Mouse (Mus musculus) embryo, embryonic 11.5 days (tissue): ENCODE results near the gene Gramd2.

Source experiments
- DNase-seq: peaks from one replicate; pipeline ENCODE4 v3.0.0-alpha.2; 2012; ENCODE audit warnings: low read depth, low spot score

Gene Gramd2

DNA sequence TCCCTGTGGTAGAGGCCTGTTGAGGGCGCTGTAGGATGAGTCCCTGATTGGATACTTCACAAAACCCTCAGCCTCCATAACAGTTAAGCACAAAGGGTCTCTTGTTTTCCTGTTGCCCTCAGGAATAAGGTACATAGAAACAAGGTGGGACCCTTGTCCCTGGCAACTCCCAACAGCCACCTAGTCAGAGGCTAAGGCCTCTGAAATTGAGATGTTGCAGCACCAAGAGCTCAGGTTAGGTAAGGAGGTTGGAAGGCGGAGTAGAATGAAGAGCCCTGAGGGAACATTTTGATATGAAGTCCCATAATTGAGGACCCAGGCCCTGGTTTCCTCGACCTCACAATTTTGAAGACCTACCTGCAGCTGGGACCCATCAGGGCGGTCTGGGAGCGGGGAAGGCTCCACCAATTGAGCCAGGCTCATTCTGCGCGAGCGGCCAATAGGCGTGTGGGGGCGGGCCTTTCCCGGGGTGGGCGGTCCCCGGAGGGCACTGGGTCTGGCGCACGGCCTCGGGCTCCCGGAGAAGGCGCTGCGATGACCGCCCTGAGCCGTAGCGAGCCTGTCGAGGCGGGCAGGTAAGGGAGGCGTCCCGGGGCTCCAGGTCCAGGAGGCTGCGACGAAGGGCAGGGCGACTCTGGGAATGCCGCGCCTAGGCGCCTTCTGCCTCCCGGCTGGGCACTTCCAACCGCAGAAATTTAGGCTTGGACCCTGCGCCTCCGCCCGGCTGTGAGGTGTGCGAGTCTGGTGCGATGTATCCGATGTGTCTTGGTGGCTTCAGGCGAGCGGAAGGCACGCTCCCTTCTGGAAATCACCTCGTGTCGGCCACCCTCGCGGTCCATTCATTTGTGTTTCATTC is at the start of gene Gramd2:
TSS of gene Gramd2 (plus strand) at position 467 of the 856 bp plus-strand sequence.
- DNase-seq: peak; percentile 72

DNA sequence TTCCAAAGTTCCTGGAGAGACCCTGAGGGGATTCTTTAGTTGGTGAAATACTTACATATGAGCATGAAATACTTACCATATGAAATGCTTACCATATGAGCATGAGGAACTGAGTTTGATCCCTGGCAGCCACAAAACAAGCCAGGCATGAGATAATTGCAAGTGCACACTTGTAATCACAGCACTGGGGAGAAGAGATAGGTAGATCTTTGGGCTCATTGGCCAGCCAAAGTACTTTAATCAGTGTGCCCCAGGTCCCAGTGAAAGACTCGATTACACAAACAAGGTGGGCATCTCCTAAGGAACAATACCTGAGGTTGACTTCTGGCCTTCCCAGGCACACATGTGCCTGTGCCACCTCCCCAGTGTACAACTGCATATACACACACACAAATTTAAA is 41.6 kb upstream of the Gramd2 start:
- DNase-seq: no peak

DNA sequence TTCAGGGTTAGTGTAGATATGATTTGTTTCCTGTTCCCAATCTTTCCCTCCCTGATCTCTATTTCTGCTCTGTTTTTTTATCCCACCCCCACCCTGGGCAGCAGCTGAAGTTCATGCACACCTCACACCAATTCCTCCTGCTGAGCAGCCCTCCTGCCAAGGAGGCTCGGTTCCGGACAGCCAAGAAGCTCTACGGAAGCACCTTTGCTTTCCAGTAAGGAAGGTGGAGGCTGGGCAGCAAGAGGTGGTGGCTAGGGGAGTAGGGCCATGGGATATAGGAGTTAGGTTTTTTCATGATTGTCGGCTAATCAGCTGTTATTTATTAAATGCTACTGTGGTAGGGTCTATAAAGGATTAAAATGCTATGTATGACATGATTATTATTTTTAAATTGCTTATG is 40.0 kb upstream of the Gramd2 start:
- DNase-seq: no peak

DNA sequence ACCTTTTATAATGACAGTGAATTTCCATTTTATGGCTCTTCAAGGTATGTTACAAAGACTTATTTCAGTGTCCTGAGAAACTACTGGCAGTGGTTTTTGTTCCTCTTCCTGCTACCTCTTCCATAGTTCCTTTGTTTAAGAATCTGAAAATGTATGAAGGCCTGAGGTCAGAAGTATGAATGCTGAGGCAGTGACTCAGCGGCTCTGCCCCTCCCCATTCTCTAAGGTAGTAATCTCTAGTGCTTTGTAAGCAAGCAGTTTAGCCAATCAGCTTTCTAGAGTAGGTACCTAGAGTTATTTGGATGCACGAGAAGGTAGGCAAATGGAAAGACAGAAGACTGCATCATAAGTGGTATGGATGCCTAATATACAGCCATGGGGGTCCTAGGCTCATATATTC is 38.6 kb upstream of the Gramd2 start:
- no peak for DNase-seq

DNA sequence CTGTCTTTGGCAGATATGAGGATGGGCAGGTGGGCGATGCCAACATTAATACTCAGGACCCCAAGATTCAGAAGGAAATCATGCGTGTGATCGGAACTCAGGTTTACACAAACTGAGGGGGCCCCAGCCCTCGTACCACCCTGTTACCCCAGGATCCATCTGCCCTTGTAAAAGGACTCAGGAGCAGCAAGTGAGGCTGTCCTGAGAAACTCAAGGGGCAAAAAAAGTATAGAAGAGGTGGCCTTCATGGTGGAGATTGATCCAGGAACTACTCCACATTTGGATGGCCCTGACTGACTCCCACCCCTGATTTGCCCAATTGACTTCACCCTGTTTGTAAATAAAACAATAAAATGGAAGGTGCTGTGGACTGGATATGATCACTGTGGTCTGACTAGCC is 30.0 kb upstream of the Gramd2 start:
- DNase-seq: no peak

DNA sequence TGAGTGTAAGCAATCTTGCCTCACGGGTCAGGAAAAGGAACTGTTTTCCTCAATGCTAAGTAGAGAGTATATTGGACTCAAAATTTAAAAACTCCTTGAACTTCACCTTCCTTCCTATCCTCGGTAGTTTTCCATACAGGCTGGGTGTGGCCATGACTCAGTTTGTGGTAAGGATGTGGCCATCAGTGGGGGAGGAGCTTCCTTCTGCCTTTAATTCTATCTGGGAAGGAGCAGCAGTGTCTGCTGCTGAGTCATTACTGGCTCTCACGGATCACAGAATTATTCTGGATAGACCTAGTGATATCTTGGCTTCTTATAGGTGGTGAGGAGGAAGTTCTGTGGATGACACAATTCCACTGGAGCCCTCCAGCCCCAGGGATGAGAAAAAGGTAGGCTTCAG is 26.6 kb upstream of the Gramd2 start:
- no peak for DNase-seq

DNA sequence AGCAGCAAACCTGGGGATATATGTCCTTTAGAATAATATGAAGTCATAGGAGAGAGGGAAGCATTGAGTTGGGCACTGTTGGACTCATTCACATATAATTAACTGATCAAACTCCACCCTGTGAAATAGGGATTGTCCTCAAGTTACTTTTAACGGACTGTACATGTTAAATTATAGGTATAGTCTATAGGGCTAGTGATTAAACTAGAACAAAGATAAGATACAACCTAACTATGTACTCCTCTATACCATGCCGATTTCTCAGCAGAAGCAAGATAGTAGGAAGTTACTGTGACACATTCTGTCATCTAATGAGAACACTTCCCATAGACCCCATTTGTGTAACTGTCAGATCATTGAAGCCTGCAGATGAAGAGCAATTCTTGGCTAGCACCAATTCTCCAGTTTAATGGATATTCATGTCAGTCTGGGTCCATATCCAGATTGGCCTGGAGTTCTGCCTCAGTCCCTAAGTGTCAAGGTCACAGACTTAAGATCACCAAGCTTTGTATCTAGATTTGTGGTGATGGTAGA is 25.4 kb upstream of the Gramd2 start:
- DNase-seq: no peak

DNA sequence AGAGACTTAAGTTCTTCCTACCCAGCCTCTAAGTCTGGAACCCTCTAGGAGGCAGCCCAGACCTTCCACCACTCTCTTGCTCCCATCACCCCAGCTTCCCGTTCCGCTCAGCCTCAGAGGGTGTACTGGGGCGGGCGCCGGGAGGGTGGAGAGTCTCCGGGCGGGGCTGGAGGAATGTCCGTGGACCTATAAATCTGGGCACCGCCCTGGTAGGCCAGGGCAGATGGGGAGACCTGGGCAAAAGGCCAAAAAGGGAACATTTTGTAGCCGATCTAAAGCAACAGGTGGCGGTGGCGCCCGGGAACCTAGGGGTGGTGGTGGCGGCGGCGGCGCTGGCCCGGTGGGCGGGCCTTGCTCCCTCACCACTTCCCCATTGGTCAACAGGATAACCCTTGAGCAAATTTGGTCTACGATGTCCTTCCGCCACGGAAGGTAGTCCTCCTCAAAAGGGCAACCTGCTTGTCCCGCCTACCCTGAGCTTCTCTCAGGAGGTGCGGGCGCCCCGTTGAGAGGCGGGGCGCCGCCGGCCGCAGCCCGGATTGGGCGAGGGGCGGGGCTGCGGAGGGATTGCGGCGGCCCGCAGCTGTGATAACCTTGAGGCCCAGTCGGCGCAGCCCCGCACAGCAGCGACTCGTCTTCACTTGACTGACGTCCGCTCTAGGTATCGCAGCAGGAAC is 23.8 kb upstream of the Gramd2 start, which contains the start of gene Pkm:
TSS of gene Pkm (plus strand) at position 411 of the 677 bp plus-strand sequence.
- DNase-seq: peak; percentile 98

DNA sequence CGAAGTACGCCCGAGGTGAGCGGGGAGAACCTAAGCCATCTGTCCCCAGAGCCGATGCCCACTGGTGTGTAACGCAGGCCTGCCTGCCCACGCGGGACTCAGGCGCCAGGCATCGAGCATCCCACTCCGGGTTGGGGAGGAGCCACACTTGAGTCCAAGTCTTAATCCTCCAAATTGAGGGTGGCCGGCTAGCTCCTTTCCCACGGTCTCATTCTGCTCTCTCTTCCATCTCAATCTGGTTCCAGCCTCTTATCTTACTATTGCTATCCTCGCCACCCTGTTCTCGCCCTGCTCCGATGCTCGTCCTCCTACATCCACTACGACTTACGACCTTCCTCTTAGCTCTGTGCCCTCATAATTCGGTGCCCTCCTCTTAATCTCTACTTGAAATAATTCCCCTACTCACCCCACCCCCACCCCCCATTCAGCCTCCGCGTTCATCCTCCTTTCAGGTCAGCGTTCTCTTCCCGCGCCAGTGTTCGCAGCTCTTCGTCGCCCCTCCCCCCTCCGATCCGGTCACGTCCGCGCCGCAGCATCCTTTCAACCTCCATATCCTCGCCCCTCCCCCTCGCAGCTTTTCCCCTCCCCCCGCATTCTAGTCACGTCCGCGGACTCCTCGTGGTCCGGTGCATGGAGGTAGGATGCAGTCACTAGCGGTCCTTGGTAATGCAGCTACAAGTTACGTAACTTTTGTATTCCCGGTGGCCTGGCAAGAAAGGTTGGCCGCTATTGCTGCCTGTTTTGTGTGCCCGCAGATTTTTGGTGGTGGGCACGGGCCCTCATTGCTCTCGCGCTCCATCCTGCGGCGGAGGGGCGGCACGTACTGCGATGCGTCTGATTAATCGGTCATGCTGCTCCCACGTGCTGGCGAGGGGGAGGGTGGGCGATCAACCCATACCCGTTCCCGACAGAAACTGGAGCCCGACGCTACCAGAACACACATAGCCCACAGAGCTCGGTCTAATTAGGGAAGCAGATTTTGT is 23.0 kb upstream of the Gramd2 start:
- DNase-seq: peak; percentile 90

DNA sequence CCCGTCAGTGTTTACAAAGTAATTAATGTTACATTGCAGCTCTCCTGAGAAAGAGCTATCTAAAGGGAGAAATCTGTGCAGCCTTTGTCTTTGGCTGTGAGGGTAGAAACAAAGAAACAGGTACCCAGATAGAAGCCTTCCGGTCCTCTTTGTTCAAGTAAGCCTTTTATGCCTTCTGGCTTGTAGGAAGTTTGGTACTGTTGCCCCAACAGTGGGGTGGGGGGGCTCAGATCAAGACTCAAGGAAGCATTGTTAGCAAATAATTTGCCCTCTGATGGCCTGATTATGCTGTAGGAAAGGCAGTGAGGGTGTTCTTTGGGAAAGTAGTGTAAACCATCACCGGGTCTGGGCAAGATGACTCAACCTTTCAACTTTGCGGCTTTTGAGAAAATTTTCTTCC is 21.8 kb upstream of the Gramd2 start:
- no peak for DNase-seq

DNA sequence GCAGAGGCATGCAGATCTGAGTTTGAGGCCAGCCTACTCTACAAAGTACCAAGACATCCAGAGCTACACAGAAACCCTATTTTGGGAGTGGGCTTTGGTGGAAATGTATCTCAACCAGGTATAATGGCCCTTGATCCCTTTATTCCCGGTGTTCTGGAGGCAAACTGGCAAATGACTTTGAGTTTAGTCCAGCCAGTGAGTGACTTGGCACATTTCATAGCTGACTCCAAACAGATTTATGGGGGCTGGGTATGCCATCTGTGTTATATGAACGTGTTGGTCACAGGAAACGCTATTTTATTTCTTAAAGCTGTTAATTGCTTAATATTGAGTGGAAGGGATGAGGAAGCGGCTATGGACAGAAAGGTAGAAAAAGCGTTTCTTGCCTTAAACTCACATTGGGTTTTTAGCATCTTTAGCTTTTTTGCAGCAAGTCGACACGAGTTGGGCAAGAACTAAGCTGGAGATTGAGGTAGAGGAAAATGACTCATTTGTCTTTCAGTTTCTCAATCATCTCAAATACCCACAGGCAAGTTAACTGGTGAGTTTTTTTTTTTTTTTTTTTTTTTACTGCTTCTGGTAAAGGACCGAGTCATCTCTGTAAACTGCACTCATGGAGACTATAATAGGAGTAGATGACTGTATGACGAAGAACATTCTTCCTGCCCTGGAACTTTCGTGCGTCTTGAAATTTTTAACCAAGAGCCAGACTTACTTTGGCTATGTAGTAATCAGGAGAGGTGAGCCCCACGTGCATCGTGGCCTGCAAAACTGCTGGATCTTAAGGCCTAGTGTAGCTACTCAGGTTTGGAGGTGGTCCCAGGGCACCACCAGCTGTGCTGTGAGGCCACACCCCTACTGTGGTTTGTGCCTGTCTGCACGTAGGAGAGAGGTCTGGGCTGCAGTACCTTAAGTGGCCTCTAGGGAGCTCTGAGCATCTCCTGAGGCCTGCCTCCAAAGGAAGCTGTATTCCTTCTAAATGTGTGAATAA is 20.6 kb upstream of the Gramd2 start:
- DNase-seq: peak; percentile 85

DNA sequence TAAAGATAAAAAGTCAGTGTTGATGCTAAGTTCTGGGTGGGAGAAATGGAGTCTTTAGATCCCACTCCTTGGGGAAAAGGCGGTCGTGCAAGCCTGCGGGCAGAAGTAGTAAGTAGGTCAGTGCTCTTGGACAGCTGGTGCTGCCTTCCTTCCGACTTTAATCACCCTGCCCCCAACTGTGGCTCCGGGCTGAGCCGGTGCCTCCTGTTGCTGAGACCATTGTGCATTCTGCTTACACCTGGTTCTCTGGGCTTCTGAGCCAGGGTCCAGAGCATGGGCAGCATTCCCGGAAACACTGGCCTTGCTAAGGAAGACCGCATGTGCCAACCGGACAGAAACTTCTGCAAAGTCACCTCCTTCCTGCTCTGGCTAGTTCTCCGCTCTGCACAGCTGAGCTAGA is 19.5 kb upstream of the Gramd2 start:
- DNase-seq: no peak

DNA sequence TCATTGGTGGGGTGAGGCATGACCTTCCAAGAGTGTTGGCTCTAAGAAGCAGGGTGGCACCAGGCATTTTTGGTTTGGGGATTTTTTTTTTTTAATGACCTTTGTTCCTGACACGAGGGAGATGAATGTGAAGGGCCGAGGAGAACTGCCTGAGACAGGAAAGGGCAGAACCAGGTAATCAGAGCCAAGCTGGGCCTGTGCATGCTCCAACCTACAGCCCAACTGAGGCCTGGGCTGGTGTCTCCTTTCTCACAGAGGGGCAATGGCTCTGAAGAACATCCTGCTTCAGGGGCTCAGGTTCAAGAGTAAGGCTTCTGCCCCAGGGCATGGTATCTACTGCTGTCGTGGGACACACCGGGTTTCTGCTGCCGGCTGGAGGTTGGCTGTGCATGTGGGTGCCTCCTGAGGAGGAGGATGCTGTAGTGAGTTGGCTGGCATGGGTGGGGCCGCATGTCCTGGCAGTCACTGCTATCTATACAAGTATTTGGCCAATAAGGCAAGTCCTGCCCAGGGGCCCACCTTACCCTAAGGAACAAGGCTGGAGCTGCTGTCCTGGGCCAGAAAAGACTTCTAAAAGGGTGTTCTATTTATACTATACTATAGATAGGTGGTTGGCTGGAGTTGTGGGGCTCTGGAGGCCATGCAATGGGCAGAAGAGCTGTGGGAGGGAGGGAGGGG is 18.5 kb upstream of the Gramd2 start:
- DNase-seq: no peak

DNA sequence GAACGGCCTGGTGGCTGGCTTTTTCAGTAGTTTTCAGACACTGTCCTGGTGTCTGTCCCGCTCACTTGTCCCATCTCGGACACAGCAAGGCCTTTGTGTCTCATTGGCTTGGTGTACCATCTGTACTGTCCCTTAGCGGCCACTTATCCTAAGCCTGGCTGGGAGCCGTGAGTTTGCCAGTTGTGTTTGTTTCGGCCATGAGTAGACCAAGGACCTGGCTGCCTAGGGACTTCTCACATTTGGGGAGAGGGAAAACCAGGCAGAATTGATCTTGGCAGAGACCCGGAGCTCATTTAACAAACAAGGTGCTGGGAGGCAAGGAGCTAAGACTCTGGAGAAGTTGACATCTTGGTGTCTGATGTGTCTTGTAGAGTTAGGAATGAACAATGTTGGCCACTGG is 16.7 kb upstream of the Gramd2 start:
- no peak for DNase-seq

DNA sequence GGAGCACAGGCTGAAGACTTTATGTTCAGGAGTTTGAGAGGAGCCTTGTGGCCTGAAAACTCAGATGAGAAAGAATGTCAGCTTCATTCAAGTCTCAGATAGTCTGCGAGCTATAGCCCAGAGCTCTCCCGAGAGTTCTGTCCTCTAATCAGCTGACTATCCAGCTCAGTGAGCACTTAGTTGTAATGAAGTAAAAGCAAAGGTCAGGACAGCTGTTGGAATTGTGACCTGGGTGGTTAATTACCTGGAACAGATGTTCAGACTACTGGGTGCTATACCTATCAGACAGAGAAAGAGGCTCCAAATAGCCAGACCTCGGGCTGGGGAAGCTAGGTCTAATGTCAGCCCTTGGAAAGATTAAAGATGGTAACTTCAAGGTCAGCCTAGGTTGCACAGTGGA is 16.0 kb upstream of the Gramd2 start:
- DNase-seq: no peak

DNA sequence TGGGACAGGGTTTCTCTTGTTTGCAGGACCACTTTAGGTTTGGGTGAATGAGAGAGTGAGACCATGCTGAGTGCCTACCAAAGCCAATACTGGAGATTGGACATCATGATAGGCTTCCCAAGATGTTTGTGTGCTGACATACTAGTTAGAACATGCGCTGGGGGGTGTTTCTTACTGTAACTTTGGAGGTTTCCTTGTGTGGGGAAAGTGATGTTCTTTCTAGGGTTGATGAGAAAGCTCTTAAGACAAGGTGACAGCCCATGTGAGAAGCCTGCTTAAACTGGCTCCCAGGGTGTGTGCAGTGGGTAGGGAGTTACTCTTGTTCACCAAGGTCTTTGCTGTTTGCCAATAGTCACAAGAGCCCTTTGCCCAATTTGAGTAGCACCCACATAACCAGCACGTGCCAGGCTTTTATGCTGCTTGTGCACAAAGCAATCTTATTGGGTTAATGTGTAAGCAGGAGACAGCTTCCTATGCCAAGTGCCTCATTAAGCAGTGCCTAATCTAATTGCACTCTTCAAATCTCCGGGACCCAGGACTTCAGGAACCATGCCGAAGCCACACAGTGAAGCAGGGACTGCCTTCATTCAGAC is 15.2 kb upstream of the Gramd2 start:
- DNase-seq: no peak

DNA sequence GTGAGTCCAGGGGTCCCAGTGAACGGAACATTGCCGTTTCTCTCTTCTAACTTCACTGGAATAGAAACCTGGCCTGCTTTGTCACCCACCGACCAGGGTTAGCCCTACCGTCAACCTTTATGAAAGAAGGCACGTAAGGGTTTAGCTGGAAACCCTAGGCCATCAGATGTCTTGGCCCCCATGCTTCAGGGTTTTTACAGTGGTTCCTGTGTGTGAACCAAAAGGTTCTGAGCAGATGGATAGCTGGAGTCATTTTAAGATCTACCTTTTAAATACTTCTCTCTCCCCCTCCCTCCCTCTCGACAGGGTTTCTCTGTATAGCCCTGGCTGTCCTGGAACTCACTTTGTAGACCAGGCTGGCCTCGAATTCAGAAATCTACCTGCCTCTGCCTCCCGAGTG is 13.9 kb upstream of the Gramd2 start:
- no peak for DNase-seq

DNA sequence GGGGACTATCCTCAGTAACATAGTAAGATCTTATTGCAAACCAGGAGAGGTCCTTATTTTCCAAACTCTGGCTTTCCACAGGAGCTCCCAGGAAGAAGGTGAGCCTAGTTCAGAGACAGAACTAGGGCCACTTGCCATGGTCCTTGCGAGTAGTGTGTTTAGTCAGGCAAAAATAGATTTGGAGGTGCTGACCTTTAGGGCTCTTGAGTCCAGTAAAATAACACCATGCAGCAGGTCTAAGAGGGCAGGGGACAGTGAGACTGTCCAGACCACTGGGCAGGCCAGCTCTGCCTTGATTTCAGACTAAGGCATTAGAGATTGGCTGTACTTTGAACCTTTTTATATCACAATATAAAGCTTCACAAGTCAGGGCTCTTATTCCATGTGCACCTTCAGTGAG is 13.1 kb upstream of the Gramd2 start:
- DNase-seq: no peak

DNA sequence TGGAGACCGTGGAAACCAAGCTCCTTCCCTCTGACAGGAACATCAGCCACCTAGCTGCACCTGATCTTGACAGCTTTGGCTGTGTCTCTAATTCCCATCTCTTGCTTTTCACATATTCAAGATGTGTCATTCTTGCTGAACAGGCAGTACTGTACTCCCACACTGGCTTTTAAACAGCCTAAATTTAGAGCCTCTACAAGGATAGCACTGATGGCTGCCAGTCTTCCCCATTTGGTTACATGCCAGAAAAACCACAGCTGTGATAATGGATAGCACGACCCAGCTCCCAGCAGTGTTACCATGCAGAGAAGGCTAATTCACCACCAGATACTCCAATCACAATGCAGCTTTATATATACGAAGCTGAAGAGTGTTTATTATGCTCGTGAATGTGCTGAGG is 12.7 kb upstream of the Gramd2 start:
- DNase-seq: no peak
